Mouse (Mus musculus): ENCODE measurements around the gene Scgb2b2.

Scgb2b2 gene

GRCm38 (mm10) chr7:31290208-31290607 lies at the start of gene Scgb2b2:
Scgb2b2 (plus strand) TSS chr7:31290508.
- no peak for DNase-seq

GRCm38 (mm10) chr7:31291721-31292120 lies 1.4 kb downstream of the Scgb2b2 start, which contains the start of gene Scgb1b2:
Scgb1b2 (minus strand) TSS chr7:31291821.
- no peak for DNase-seq

Data from thymus, postnatal 36 days (tissue).